Mouse (Mus musculus): ENCODE results near the gene Usp5. TPM values are rescaled to one million over a fixed set of nuclear protein-coding genes. Genes with fewer than 3 reads are reported as not detected.
"Not testable (repeated sequence)": the region's sequence is repeated elsewhere in the genome, so short reads cannot be mapped to it uniquely, and the experiment has no call there.

The Usp5 gene
- total RNA-seq, 1 experiment from 2014 or later, result 55.3 TPM

GRCm38 (mm10) chr6:124854647-124855046, 25.4 kb upstream of the Usp5 start:
- no peak for ATAC-seq (replicated peaks in 1 of 2; ENCODE audit: insufficient read depth in 1 of 2, low FRiP score in 2 of 2, low TSS enrichment in 1 of 2, low read depth in 1 of 2, poor library complexity in 2 of 2, severe bottlenecking in 2 of 2)

- ATAC-seq (replicated peaks in 1 of 2; ENCODE audit: insufficient read depth in 1 of 2, low FRiP score in 2 of 2, low TSS enrichment in 1 of 2, low read depth in 1 of 2, poor library complexity in 2 of 2, severe bottlenecking in 2 of 2), result no peak
Observed at GRCm38 (mm10) chr6:124850535-124850934, 21.3 kb upstream of the Usp5 start.

- ATAC-seq (replicated peaks in 1 of 2; ENCODE audit: insufficient read depth in 1 of 2, low FRiP score in 2 of 2, low TSS enrichment in 1 of 2, low read depth in 1 of 2, poor library complexity in 2 of 2, severe bottlenecking in 2 of 2), result peak; percentile 78 to 90; a peak in 3 of 4 replicates
Observed at GRCm38 (mm10) chr6:124847305-124847704, 18.0 kb upstream of the Usp5 start.

- peak; percentile 54 to 65 for ATAC-seq (replicated peaks in 1 of 2; ENCODE audit: insufficient read depth in 1 of 2, low FRiP score in 2 of 2, low TSS enrichment in 1 of 2, low read depth in 1 of 2, poor library complexity in 2 of 2, severe bottlenecking in 2 of 2)
Observed at GRCm38 (mm10) chr6:124840241-124841167, 11.2 kb upstream of the Usp5 start, which contains the start of gene Gnb3. Gnb3 (minus strand) TSS chr6:124840275.

GRCm38 (mm10) chr6:124839805-124840204, 10.5 kb upstream of the Usp5 start:
- ATAC-seq (replicated peaks in 1 of 2; ENCODE audit: insufficient read depth in 1 of 2, low FRiP score in 2 of 2, low TSS enrichment in 1 of 2, low read depth in 1 of 2, poor library complexity in 2 of 2, severe bottlenecking in 2 of 2), result no peak

- no peak for ATAC-seq (replicated peaks in 1 of 2; ENCODE audit: insufficient read depth in 1 of 2, low FRiP score in 2 of 2, low TSS enrichment in 1 of 2, low read depth in 1 of 2, poor library complexity in 2 of 2, severe bottlenecking in 2 of 2)
Observed at GRCm38 (mm10) chr6:124836411-124836810, 7.1 kb upstream of the Usp5 start.

- no peak for ATAC-seq (replicated peaks in 1 of 2; ENCODE audit: insufficient read depth in 1 of 2, low FRiP score in 2 of 2, low TSS enrichment in 1 of 2, low read depth in 1 of 2, poor library complexity in 2 of 2, severe bottlenecking in 2 of 2)
Observed at GRCm38 (mm10) chr6:124835531-124835930, 6.2 kb upstream of the Usp5 start.

- no peak for ATAC-seq (replicated peaks in 1 of 2; ENCODE audit: insufficient read depth in 1 of 2, low FRiP score in 2 of 2, low TSS enrichment in 1 of 2, low read depth in 1 of 2, poor library complexity in 2 of 2, severe bottlenecking in 2 of 2)
Observed at GRCm38 (mm10) chr6:124834512-124835081, 5.3 kb upstream of the Usp5 start.

GRCm38 (mm10) chr6:124831649-124832048, 2.4 kb upstream of the Usp5 start:
- ATAC-seq (replicated peaks in 1 of 2; ENCODE audit: insufficient read depth in 1 of 2, low FRiP score in 2 of 2, low TSS enrichment in 1 of 2, low read depth in 1 of 2, poor library complexity in 2 of 2, severe bottlenecking in 2 of 2), result no peak

GRCm38 (mm10) chr6:124831199-124831598, 1.9 kb upstream of the Usp5 start:
- ATAC-seq (replicated peaks in 1 of 2; ENCODE audit: insufficient read depth in 1 of 2, low FRiP score in 2 of 2, low TSS enrichment in 1 of 2, low read depth in 1 of 2, poor library complexity in 2 of 2, severe bottlenecking in 2 of 2), result not testable (repeated sequence)

- peak; percentile 74 to 76 for ATAC-seq (replicated peaks in 1 of 2; ENCODE audit: insufficient read depth in 1 of 2, low FRiP score in 2 of 2, low TSS enrichment in 1 of 2, low read depth in 1 of 2, poor library complexity in 2 of 2, severe bottlenecking in 2 of 2)
Observed at GRCm38 (mm10) chr6:124829799-124830700, 766 bp upstream of the Usp5 start.

- peak; percentile 4 to 10; a peak in 2 of 4 replicates for ATAC-seq (replicated peaks in 1 of 2; ENCODE audit: insufficient read depth in 1 of 2, low FRiP score in 2 of 2, low TSS enrichment in 1 of 2, low read depth in 1 of 2, poor library complexity in 2 of 2, severe bottlenecking in 2 of 2)
Observed at GRCm38 (mm10) chr6:124828101-124828592, 1.1 kb downstream of the Usp5 start.

GRCm38 (mm10) chr6:124822049-124822448, 7.2 kb downstream of the Usp5 start:
- ATAC-seq (replicated peaks in 1 of 2; ENCODE audit: insufficient read depth in 1 of 2, low FRiP score in 2 of 2, low TSS enrichment in 1 of 2, low read depth in 1 of 2, poor library complexity in 2 of 2, severe bottlenecking in 2 of 2), result no peak

GRCm38 (mm10) chr6:124820891-124821290, 8.4 kb downstream of the Usp5 start:
- no peak for ATAC-seq (replicated peaks in 1 of 2; ENCODE audit: insufficient read depth in 1 of 2, low FRiP score in 2 of 2, low TSS enrichment in 1 of 2, low read depth in 1 of 2, poor library complexity in 2 of 2, severe bottlenecking in 2 of 2)

GRCm38 (mm10) chr6:124817971-124818370, 11.3 kb downstream of the Usp5 start:
- ATAC-seq (replicated peaks in 1 of 2; ENCODE audit: insufficient read depth in 1 of 2, low FRiP score in 2 of 2, low TSS enrichment in 1 of 2, low read depth in 1 of 2, poor library complexity in 2 of 2, severe bottlenecking in 2 of 2), result peak in 1 of 2 experiments; percentile 62; a peak in 2 of 4 replicates

GRCm38 (mm10) chr6:124817563-124817962, 11.7 kb downstream of the Usp5 start:
- ATAC-seq (replicated peaks in 1 of 2; ENCODE audit: insufficient read depth in 1 of 2, low FRiP score in 2 of 2, low TSS enrichment in 1 of 2, low read depth in 1 of 2, poor library complexity in 2 of 2, severe bottlenecking in 2 of 2), result no peak

- ATAC-seq (replicated peaks in 1 of 2; ENCODE audit: insufficient read depth in 1 of 2, low FRiP score in 2 of 2, low TSS enrichment in 1 of 2, low read depth in 1 of 2, poor library complexity in 2 of 2, severe bottlenecking in 2 of 2), result no peak
Observed at GRCm38 (mm10) chr6:124817125-124817524, 12.2 kb downstream of the Usp5 start.
